Mouse (Mus musculus): ENCODE measurements at regions not wholly inside any gene's neighbourhood (a gene's known extent, or its start where the extent isn't known, plus 50 kb on each side); places are given as distances from the start of the nearest gene placed in this dataset.

DNA sequence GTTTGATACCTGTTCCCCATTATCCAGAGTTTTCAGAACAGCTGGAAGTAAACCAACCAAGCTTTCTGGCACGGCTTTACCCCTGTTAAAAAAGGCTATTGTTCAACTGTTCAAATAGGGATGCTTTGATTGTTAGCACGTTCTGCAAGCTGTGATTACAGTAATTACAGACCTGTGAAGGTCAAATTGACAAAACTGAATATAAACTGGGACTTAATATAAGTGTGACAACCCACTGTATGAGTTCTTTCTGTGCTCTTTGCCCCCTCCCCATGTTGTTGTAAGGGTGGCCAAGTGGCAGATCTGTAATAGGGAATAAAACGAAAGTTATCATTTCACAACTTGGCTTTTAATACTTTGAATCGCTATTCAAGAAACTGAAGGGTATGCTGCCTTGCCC is 105.0 kb upstream of the 4933415F23Rik start:
- 51% methylated on average over 4 of the region's 4 CpGs for WGBS
- Histone ChIP-seq H3K4me1 (ENCODE audit: control insufficient read depth, insufficient read depth, insufficient read length, low read length) (no peaks in the 10 kb centered on the region), H3K4me3 (ENCODE audit: low read depth, low read length) (no peak overlapping the region), H3K27me3 (ENCODE audit: control insufficient read depth, insufficient read depth, low read length) (no peaks in the 10 kb centered on the region), H3K27ac (ENCODE audit: insufficient read depth, low read depth, low read length) (no peak overlapping the region), H3K36me3 (ENCODE audit: control insufficient read depth, insufficient read depth, low read length) (no peaks in the 10 kb centered on the region)
- no peak for TF ChIP-seq POLR2A (IDR thresholded peaks at IDR 0.05; ENCODE audit: low read depth, low read length)
- TF ChIP-seq CTCF (IDR thresholded peaks at IDR 0.05; ENCODE audit: extremely low read depth, insufficient read length, insufficient replicate concordance, low read depth, low read length): no peak

DNA sequence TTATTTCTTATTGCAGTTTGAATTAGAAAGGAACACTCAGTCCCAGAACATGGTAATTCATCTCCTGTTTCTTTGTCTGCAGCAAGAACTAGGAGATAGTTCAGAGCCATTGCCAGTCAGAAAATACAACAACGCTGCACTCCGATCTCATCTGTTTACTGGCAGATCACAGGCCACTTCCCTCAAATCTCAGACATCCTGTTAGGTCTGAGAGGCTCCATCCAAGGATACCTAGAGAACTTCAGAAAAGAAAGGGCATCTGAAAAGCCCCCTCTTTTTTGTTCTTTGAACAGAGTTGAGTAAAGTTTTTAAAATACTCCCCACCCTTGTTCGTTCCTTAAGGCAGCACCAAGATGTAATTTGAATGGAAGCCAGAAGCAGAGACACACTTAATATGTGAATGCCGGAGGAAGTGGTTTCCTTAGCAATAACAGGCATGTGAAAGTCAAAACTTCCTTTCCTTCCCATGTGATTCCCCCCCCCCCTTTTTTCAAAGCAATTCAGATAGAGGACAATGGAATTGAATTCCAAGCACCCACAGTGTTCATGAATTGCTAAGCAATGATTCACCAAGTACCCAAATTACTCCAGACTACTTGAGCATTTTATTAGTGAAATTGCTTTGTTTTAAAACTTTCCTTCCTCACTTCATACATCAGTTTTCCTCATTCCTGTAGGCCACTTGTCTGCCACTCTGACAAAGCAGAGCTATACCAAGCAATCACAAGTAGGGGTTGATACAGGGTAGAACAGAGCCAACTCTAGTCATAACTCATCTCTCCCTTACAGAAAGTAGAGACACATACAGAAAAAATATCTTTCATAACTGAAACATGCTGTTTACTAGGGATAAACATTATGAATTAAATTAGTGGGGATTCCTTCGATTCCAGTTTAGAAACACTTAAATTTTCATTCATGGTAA is 100.7 kb upstream of the 4933415F23Rik start:
- WGBS: 47% methylated on average over 5 of the region's 5 CpGs
- H3K4me1 ChIP-seq (ENCODE audit: control insufficient read depth, insufficient read depth, insufficient read length, low read length): no peaks in the 10 kb centered on the region
- no peaks in the 10 kb centered on the region for H3K36me3 ChIP-seq (ENCODE audit: control insufficient read depth, insufficient read depth, low read length)
- TF ChIP-seq CTCF (IDR thresholded peaks at IDR 0.05; ENCODE audit: extremely low read depth, insufficient read length, insufficient replicate concordance, low read depth, low read length): no peak
- no peak for TF ChIP-seq POLR2A (IDR thresholded peaks at IDR 0.05; ENCODE audit: low read depth, low read length)
- no peak overlapping the region for H3K4me3 ChIP-seq (ENCODE audit: low read depth, low read length)
- peak overlapping the region; percentile 34; the same call in 1 of the 2 replicates for H3K27ac ChIP-seq (ENCODE audit: insufficient read depth, low read depth, low read length)
- no peaks in the 10 kb centered on the region for H3K27me3 ChIP-seq (ENCODE audit: control insufficient read depth, insufficient read depth, low read length)

DNA sequence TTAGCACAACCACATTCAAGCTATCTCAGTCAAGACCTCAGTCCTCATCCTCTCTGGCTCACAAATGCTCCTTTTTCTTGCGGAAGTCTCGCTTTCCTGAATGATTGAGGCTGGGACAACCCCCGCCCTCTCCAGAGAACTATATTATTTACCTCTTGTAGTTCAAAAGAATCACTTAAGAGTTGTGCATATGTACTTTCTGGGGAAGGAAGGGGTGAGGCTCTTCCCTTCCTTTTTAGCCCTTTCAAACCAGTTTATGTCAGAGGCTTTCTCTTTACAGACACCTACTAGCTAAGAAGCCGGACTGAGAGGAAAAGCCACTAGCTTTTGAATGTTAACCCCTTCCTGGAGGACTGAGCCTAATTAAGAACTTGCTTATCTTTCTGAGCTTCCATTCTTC is 98.4 kb upstream of the 4933415F23Rik start:
- Histone ChIP-seq H3K27me3 (ENCODE audit: control insufficient read depth, insufficient read depth, low read length) (no peaks in the 10 kb centered on the region), H3K36me3 (ENCODE audit: control insufficient read depth, insufficient read depth, low read length) (no peaks in the 10 kb centered on the region), H3K4me3 (ENCODE audit: low read depth, low read length) (no peak overlapping the region)

DNA sequence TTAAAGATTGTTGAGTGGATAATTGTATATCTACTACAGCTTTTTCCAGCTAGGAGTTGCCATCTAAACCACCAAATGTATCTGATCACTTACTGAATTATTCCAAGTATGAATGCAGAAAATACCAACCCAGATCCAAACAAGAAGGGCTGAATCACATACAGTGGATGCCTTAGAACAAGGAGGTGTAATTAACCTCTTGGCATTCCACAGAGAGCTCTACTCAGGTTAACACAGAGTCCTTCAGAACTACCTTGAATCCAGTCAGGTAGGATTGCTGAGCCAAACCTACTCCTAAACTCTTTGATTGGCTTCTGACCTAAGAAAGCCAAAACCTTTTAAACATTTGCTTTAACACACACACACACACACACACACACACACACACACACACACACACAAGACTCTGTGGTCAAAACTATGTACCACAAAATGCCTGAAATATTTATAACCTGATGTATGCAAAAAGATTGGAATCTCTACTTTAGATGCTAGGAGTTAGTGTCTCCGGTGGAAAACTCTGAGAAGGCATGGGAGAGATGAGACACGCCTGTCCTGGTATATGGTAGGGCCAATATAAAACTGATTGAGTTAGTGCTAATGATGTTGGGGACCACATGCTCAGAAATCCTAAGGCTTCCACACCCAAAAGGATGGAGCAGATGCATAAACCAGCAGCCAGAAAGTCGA is 88.4 kb upstream of the 4933415F23Rik start:
- H3K4me1 ChIP-seq (ENCODE audit: control insufficient read depth, insufficient read depth, insufficient read length, low read length): 0 out of 2 replicates have a peak, but pooled peaks cover 2% of the 10 kb centered on the region
- 63% methylated on average over 3 of the region's 3 CpGs for WGBS

More for the DNA sequence above, 98.4 kb upstream of the 4933415F23Rik start:
- H3K4me1 ChIP-seq (ENCODE audit: control insufficient read depth, insufficient read depth, insufficient read length, low read length): no peaks in the 10 kb centered on the region
- H3K27ac ChIP-seq (ENCODE audit: insufficient read depth, low read depth, low read length): no peak overlapping the region
- 51% methylated on average over 4 of the region's 4 CpGs for WGBS
- TF ChIP-seq CTCF (IDR thresholded peaks at IDR 0.05; ENCODE audit: extremely low read depth, insufficient read length, insufficient replicate concordance, low read depth, low read length): no peak
- no peak for TF ChIP-seq POLR2A (IDR thresholded peaks at IDR 0.05; ENCODE audit: low read depth, low read length)

DNA sequence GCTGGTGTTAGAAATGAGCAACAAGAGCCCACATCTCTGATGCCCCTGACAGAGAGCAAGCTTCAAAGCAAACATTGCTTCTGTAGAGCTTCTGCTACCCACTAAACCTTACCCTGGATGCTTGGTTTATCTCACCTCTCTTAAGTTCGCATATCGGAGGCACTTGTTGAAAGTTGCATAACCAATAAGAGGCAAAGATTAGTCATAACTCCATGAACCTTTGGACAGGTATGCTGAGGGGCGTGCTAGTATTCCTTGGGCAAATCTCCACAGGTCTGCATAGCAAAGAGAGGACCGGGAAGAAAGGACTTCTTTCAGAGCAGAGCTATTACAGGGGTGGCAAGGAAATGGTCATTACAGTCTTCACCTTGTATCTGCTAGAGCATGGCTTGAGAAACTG is 87.7 kb upstream of the 4933415F23Rik start:
- WGBS: 37% methylated on average over 4 of the region's 4 CpGs
- no peak for TF ChIP-seq CTCF (IDR thresholded peaks at IDR 0.05; ENCODE audit: extremely low read depth, insufficient read length, insufficient replicate concordance, low read depth, low read length)
- TF ChIP-seq POLR2A (IDR thresholded peaks at IDR 0.05; ENCODE audit: low read depth, low read length): no peak
- no peaks in the 10 kb centered on the region for H3K27me3 ChIP-seq (ENCODE audit: control insufficient read depth, insufficient read depth, low read length)
- H3K36me3 ChIP-seq (ENCODE audit: control insufficient read depth, insufficient read depth, low read length): no peaks in the 10 kb centered on the region
- H3K27ac ChIP-seq (ENCODE audit: insufficient read depth, low read depth, low read length): no peak overlapping the region
- 0 out of 2 replicates have a peak, but pooled peaks cover 2% of the 10 kb centered on the region for H3K4me1 ChIP-seq (ENCODE audit: control insufficient read depth, insufficient read depth, insufficient read length, low read length)
- H3K4me3 ChIP-seq (ENCODE audit: low read depth, low read length): no peak overlapping the region

More for the DNA sequence above, 88.4 kb upstream of the 4933415F23Rik start:
- no peaks in the 10 kb centered on the region for H3K36me3 ChIP-seq (ENCODE audit: control insufficient read depth, insufficient read depth, low read length)
- H3K27ac ChIP-seq (ENCODE audit: insufficient read depth, low read depth, low read length): no peak overlapping the region
- no peak for TF ChIP-seq POLR2A (IDR thresholded peaks at IDR 0.05; ENCODE audit: low read depth, low read length)
- no peak for TF ChIP-seq CTCF (IDR thresholded peaks at IDR 0.05; ENCODE audit: extremely low read depth, insufficient read length, insufficient replicate concordance, low read depth, low read length)
- no peak overlapping the region for H3K4me3 ChIP-seq (ENCODE audit: low read depth, low read length)
- no peaks in the 10 kb centered on the region for H3K27me3 ChIP-seq (ENCODE audit: control insufficient read depth, insufficient read depth, low read length)

DNA sequence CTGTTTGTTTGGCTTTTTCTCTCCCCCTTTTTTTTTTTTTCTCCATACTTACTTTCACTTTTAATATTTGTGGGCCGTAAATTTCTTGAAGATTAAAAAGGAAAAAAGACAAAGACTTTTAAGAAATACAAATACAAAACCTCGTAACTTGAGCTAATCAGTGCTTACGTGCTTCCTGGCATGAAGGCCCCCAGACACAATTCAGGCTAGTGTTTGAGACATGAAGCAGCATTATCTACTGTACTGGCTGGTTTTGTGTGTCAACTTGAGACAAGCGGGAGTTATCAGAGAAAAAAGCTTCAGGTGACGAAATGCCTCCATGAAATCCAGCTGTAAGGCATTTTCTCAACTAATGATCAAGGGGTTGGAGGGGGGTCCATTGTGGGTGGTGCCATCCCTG is 86.2 kb upstream of the 4933415F23Rik start:
- 16% methylated on average over 5 of the region's 5 CpGs for WGBS
- no peak overlapping the region for H3K4me3 ChIP-seq (ENCODE audit: low read depth, low read length)
- H3K4me1 ChIP-seq (ENCODE audit: control insufficient read depth, insufficient read depth, insufficient read length, low read length): 0 out of 2 replicates have a peak, but pooled peaks cover 2% of the 10 kb centered on the region
- TF ChIP-seq POLR2A (IDR thresholded peaks at IDR 0.05; ENCODE audit: low read depth, low read length) (no peak), CTCF (IDR thresholded peaks at IDR 0.05; ENCODE audit: extremely low read depth, insufficient read length, insufficient replicate concordance, low read depth, low read length) (no peak)
- no peaks in the 10 kb centered on the region for H3K27me3 ChIP-seq (ENCODE audit: control insufficient read depth, insufficient read depth, low read length)
- H3K36me3 ChIP-seq (ENCODE audit: control insufficient read depth, insufficient read depth, low read length): no peaks in the 10 kb centered on the region
- no peak overlapping the region for H3K27ac ChIP-seq (ENCODE audit: insufficient read depth, low read depth, low read length)

Data from small intestine, adult 2 months (tissue).